ENCODE assay signal across 13 mouse cellular contexts in the genomic region with DNA sequence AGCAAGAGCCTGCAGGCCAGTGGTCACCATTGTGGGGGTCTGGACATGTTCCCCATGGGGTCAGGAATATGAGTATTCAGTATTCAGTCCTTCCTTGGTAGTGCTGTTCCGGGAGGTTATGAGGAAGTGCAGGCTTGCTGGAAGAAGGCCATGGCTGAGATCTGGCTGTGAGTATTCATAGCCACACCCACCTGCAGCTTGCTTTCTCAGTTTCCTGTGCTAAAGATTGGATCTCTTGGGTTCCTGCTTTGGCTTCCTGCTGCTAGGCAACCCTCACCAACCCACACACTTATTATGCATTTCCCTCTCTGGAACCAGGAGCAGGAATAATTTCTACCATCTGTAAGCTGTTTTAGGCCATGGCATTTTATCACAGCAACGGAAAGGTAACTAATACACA.
A peak's percentile ranks its signal among the peaks of the same experiment; 100 is the strongest.
DNase-seq lines count a peak whose midpoint lies in the region; ATAC-seq and TF ChIP-seq lines count a peak whose summit lies in the region.
"Had no signal": no experiment of that assay in that cellular context is flagged by ENCODE, and none has a peak within 500 bp of the region (broad histone marks: within the 10 kb centered on the region; RNA-seq: fewer than 3 reads in every experiment).

No protein-coding gene starts in this region.

- no peak for TF ChIP-seq POLR2A in lung, adult 2 months (IDR thresholded peaks at IDR 0.05; ENCODE audit: borderline replicate concordance, extremely low read depth, low read depth, low read length)

- intact Hi-C loops in gastrocnemius, postnatal 14 days (cut with DNase I; ENCODE audit: low total_unique reads) = no loop called here

- no peak overlapping the region for H3K4me3 ChIP-seq in heart, embryonic 12.5 days
- no peak overlapping the region for H3K4me3 ChIP-seq in lung, adult 2 months (replicated peaks; ENCODE audit: extremely low read depth, low read depth, low read length)
- H3K4me3 ChIP-seq in heart, postnatal 0 days (ENCODE audit: low read depth, low read length) = no peak overlapping the region
- no peak overlapping the region for H3K4me3 ChIP-seq in midbrain, embryonic 15.5 days
- H3K4me3 ChIP-seq: heart, embryonic 15.5 days had no signal

- peak; percentile 3 to 13 for DNase-seq in heart, adult 9 months (ENCODE audit: low spot score in 2 of 2)
- DNase-seq in lung, adult 18-20 months = peak; percentile 9 to 41
- no peak for DNase-seq in lung, adult 2 months
- peak; percentile 6 for DNase-seq in heart, postnatal 0 days (ENCODE audit: low spot score)
- DNase-seq in gastrocnemius, postnatal 14 days = no peak
- DNase-seq: adrenal gland, postnatal 25 days; cerebellum, postnatal 10 days; thymus, adult 2 months had no signal

- H3K36me3 ChIP-seq in heart, embryonic 12.5 days = peaks cover 3% of the 10 kb centered on the region; the same call in 1 of the 2 replicates
- H3K36me3 ChIP-seq in heart, postnatal 0 days (replicated peaks; ENCODE audit: control insufficient read depth, insufficient read depth, low read length) = no peaks in the 10 kb centered on the region
- H3K36me3 ChIP-seq in midbrain, embryonic 15.5 days (replicated peaks) = no peaks in the 10 kb centered on the region
- H3K36me3 ChIP-seq: heart, embryonic 15.5 days had no signal

- H3K27ac ChIP-seq in heart, embryonic 12.5 days (ENCODE audit: poor library complexity, severe bottlenecking) = no peak overlapping the region
- H3K27ac ChIP-seq in heart, postnatal 0 days (ENCODE audit: low read depth) = no peak overlapping the region
- H3K27ac ChIP-seq in midbrain, embryonic 15.5 days = no peak overlapping the region
- H3K27ac ChIP-seq: heart, embryonic 15.5 days; liver, embryonic 14.5 days had no signal

- no peak overlapping the region for H3K9ac ChIP-seq in heart, embryonic 12.5 days
- H3K9ac ChIP-seq in heart, postnatal 0 days (replicated peaks; ENCODE audit: low read depth, low read length) = no peak overlapping the region
- H3K9ac ChIP-seq in midbrain, embryonic 15.5 days = no peak overlapping the region
- H3K9ac ChIP-seq: heart, embryonic 15.5 days; liver, embryonic 14.5 days had no signal

- no peak for TF ChIP-seq EP300 in heart, postnatal 0 days (IDR thresholded peaks at IDR 0.05; ENCODE audit: low read depth)

- no peaks in the 10 kb centered on the region for H3K4me1 ChIP-seq in heart, embryonic 12.5 days (replicated peaks)
- H3K4me1 ChIP-seq in lung, adult 2 months (ENCODE audit: control insufficient read depth, insufficient read depth, low read length) = peaks cover 5% of the 10 kb centered on the region; the same call in 1 of the 2 replicates
- H3K4me1 ChIP-seq in heart, postnatal 0 days (ENCODE audit: control insufficient read depth, insufficient read depth) = no peaks in the 10 kb centered on the region
- no peaks in the 10 kb centered on the region; the same call in 1 of the 2 replicates for H3K4me1 ChIP-seq in midbrain, embryonic 15.5 days
- H3K4me1 ChIP-seq: heart, embryonic 15.5 days had no signal

- peaks cover 11% of the 10 kb centered on the region; the same call in 1 of the 2 replicates for H3K9me3 ChIP-seq in heart, embryonic 12.5 days (replicated peaks)
- H3K9me3 ChIP-seq in heart, postnatal 0 days (replicated peaks; ENCODE audit: control insufficient read depth, low read length) = no peaks in the 10 kb centered on the region; the same call in 1 of the 2 replicates
- no peaks in the 10 kb centered on the region for H3K9me3 ChIP-seq in midbrain, embryonic 15.5 days
- H3K9me3 ChIP-seq: heart, embryonic 15.5 days had no signal

- 70% methylated on average over 2 of the region's 2 CpGs for WGBS in heart, embryonic 12.5 days
- 49% methylated on average over 2 of the region's 2 CpGs for WGBS in lung, adult 2 months
- 64% methylated on average over 2 of the region's 2 CpGs for WGBS in heart, postnatal 0 days
- WGBS in midbrain, embryonic 15.5 days = 88% methylated on average over 2 of the region's 2 CpGs

- no peak overlapping the region for H3K4me2 ChIP-seq in heart, embryonic 12.5 days
- no peak overlapping the region for H3K4me2 ChIP-seq in heart, postnatal 0 days (ENCODE audit: low read depth, low read length)
- H3K4me2 ChIP-seq in midbrain, embryonic 15.5 days = no peak overlapping the region
- H3K4me2 ChIP-seq: heart, embryonic 15.5 days had no signal

- TF ChIP-seq CTCF in lung, adult 2 months (IDR thresholded peaks at IDR 0.05; ENCODE audit: insufficient read depth, low read length) = no peak
- TF ChIP-seq CTCF in heart, postnatal 0 days (IDR thresholded peaks at IDR 0.05; ENCODE audit: low read depth) = no peak

- ATAC-seq in heart, embryonic 12.5 days (ENCODE audit: insufficient number of reproducible peaks, low FRiP score) = no peak
- peak; percentile 30; the same call in 1 of the 2 replicates for ATAC-seq in heart, postnatal 0 days (ENCODE audit: insufficient read depth, low read depth)
- peak; percentile 66 for ATAC-seq in megakaryocyte-erythroid progenitor cell, adult 5-6 weeks (replicated peaks; ENCODE audit: low FRiP score, low TSS enrichment, poor library complexity, severe bottlenecking)
- ATAC-seq in midbrain, embryonic 15.5 days (replicated peaks) = no peak

- H3K27me3 ChIP-seq in heart, embryonic 12.5 days (replicated peaks) = no peaks in the 10 kb centered on the region
- H3K27me3 ChIP-seq in heart, postnatal 0 days (ENCODE audit: control insufficient read depth, insufficient read depth, low read length) = no peaks in the 10 kb centered on the region
- no peaks in the 10 kb centered on the region for H3K27me3 ChIP-seq in midbrain, embryonic 15.5 days (replicated peaks)
- H3K27me3 ChIP-seq: heart, embryonic 15.5 days had no signal

Comparison
In these comparisons a context has a peak if more than half of its experiments do, and no peak if none do; other contexts are left out.
1. DNase-seq: peak in heart, adult 9 months (2 of 2), lung, adult 18-20 months (2 of 2) and heart, postnatal 0 days (single experiment); none in lung, adult 2 months (single experiment) and gastrocnemius, postnatal 14 days (single experiment).
2. ATAC-seq: peak in heart, postnatal 0 days (single experiment) and megakaryocyte-erythroid progenitor cell, adult 5-6 weeks (single experiment); none in heart, embryonic 12.5 days (single experiment) and midbrain, embryonic 15.5 days (single experiment).